Mouse (Mus musculus): ENCODE results near the gene Olfr1385. TPM values are rescaled to one million over a fixed set of nuclear protein-coding genes. Genes with fewer than 3 reads are reported as not detected.
"Not testable (repeated sequence)": the region's sequence is repeated elsewhere in the genome, so short reads cannot be mapped to it uniquely, and the experiment has no call there.

The Olfr1385 gene
- not detected in 2 replicates for polyA plus RNA-seq (2015; fragmentation: Nextera tagmentation; extraction: Ambion mirVana)

GRCm38 (mm10) chr11:49488770-49489169, at the start of gene Olfr1385:
Olfr1385 (plus strand) TSS chr11:49489070.
- not testable (repeated sequence) for H3K27me3 ChIP-seq; H3K4me1 ChIP-seq; H3K4me3 ChIP-seq; H3K9ac ChIP-seq; H3K4me2 ChIP-seq; H3K36me3 ChIP-seq (ENCODE audit: poor library complexity, severe bottlenecking); H3K27ac ChIP-seq; H3K9me3 ChIP-seq (replicated peaks); ATAC-seq
- 76% methylated on average over 1 of the region's 1 CpGs for WGBS

GRCm38 (mm10) chr11:49455043-49455442, 33.8 kb upstream of the Olfr1385 start, which contains the start of gene Olfr1387:
Olfr1387 (plus strand) TSS chr11:49455343.
- H3K36me3 ChIP-seq (ENCODE audit: poor library complexity, severe bottlenecking), result no peaks in the 10 kb centered on the region
- no peak within 1 kb of the TSS for H3K27ac ChIP-seq
- no peak within 1 kb of the TSS for H3K4me2 ChIP-seq
- WGBS, result 79% methylated on average over 1 of the region's 1 CpGs
- no peak within 1 kb of the TSS for H3K9ac ChIP-seq
- no peaks in the 10 kb centered on the region for H3K27me3 ChIP-seq
- no peak within 1 kb of the TSS for H3K4me3 ChIP-seq
- no peak for ATAC-seq
- no peaks in the 10 kb centered on the region for H3K9me3 ChIP-seq (replicated peaks)
- no peaks in the 10 kb centered on the region for H3K4me1 ChIP-seq

GRCm38 (mm10) chr11:49464746-49465145, 24.1 kb upstream of the Olfr1385 start, which contains the start of gene Olfr1386:
Olfr1386 (plus strand) TSS chr11:49465046.
- WGBS, result 84% methylated on average over 3 of the region's 3 CpGs
- not testable (repeated sequence) for H3K36me3 ChIP-seq (ENCODE audit: poor library complexity, severe bottlenecking); H3K4me1 ChIP-seq; H3K27ac ChIP-seq; H3K4me2 ChIP-seq; H3K9me3 ChIP-seq (replicated peaks); H3K27me3 ChIP-seq; H3K4me3 ChIP-seq; H3K9ac ChIP-seq; ATAC-seq

- Histone ChIP-seq H3K27me3 (no peaks in the 10 kb centered on the region), H3K9me3 (replicated peaks) (no peaks in the 10 kb centered on the region), H3K4me2 (no peak overlapping the region), H3K36me3 (ENCODE audit: poor library complexity, severe bottlenecking) (no peaks in the 10 kb centered on the region), H3K4me1 (no peaks in the 10 kb centered on the region), H3K27ac (no peak overlapping the region), H3K9ac (no peak overlapping the region), H3K4me3 (no peak overlapping the region)
- no peak for ATAC-seq
- WGBS, result 75% methylated on average over 4 of the region's 4 CpGs
Observed at GRCm38 (mm10) chr11:49485973-49486372, 2.9 kb upstream of the Olfr1385 start.

GRCm38 (mm10) chr11:49518086-49518485, 29.2 kb downstream of the Olfr1385 start:
- 79% methylated on average over 5 of the region's 5 CpGs for WGBS
- Histone ChIP-seq H3K4me1 (no peaks in the 10 kb centered on the region), H3K4me2 (no peak overlapping the region), H3K9me3 (replicated peaks) (no peaks in the 10 kb centered on the region), H3K27me3 (no peaks in the 10 kb centered on the region), H3K4me3 (no peak overlapping the region), H3K27ac (no peak overlapping the region), H3K9ac (no peak overlapping the region), H3K36me3 (ENCODE audit: poor library complexity, severe bottlenecking) (no peaks in the 10 kb centered on the region)
- ATAC-seq, result no peak

GRCm38 (mm10) chr11:49519348-49519747, 30.5 kb downstream of the Olfr1385 start, which contains the start of gene Olfr1383:
Olfr1383 (plus strand) TSS chr11:49519648.
- Histone ChIP-seq H3K9ac (no peak within 1 kb of the TSS), H3K9me3 (replicated peaks) (no peaks in the 10 kb centered on the region), H3K27me3 (no peaks in the 10 kb centered on the region), H3K36me3 (ENCODE audit: poor library complexity, severe bottlenecking) (no peaks in the 10 kb centered on the region), H3K4me2 (no peak within 1 kb of the TSS), H3K4me3 (no peak within 1 kb of the TSS), H3K4me1 (no peaks in the 10 kb centered on the region), H3K27ac (no peak within 1 kb of the TSS)
- ATAC-seq, result no peak

GRCm38 (mm10) chr11:49527947-49528346, 39.1 kb downstream of the Olfr1385 start, which contains the start of gene Olfr1382:
Olfr1382 (plus strand) TSS chr11:49528247.
- 83% methylated on average over 3 of the region's 3 CpGs for WGBS
- no peak within 1 kb of the TSS for H3K9ac ChIP-seq
- no peak within 1 kb of the TSS for H3K27ac ChIP-seq
- ATAC-seq, result no peak
- no peaks in the 10 kb centered on the region for H3K9me3 ChIP-seq (replicated peaks)
- H3K36me3 ChIP-seq (ENCODE audit: poor library complexity, severe bottlenecking), result no peaks in the 10 kb centered on the region
- H3K27me3 ChIP-seq, result no peaks in the 10 kb centered on the region
- H3K4me1 ChIP-seq, result no peaks in the 10 kb centered on the region
- no peak within 1 kb of the TSS for H3K4me3 ChIP-seq
- H3K4me2 ChIP-seq, result no peak within 1 kb of the TSS

- H3K27me3 ChIP-seq, result no peaks in the 10 kb centered on the region
- no peak overlapping the region for H3K9ac ChIP-seq
- H3K4me3 ChIP-seq, result no peak overlapping the region
- H3K27ac ChIP-seq, result no peak overlapping the region
- H3K4me1 ChIP-seq, result no peaks in the 10 kb centered on the region
- no peak for ATAC-seq
- H3K4me2 ChIP-seq, result no peak overlapping the region
- H3K36me3 ChIP-seq (ENCODE audit: poor library complexity, severe bottlenecking), result no peaks in the 10 kb centered on the region
- no peaks in the 10 kb centered on the region for H3K9me3 ChIP-seq (replicated peaks)
Observed at GRCm38 (mm10) chr11:49532761-49533160, 43.9 kb downstream of the Olfr1385 start.

GRCm38 (mm10) chr11:49536631-49537030, 47.8 kb downstream of the Olfr1385 start:
- ATAC-seq, H3K4me3 ChIP-seq: not testable (repeated sequence)
- 93% methylated on average over 2 of the region's 2 CpGs for WGBS

GRCm38 (mm10) chr11:49543149-49543548, 54.3 kb downstream of the Olfr1385 start, which contains the start of gene Olfr1381:
Olfr1381 (plus strand) TSS chr11:49543449.
- not testable (repeated sequence) for ATAC-seq; H3K27me3 ChIP-seq; H3K9me3 ChIP-seq (replicated peaks); H3K4me1 ChIP-seq; H3K36me3 ChIP-seq (ENCODE audit: poor library complexity, severe bottlenecking); H3K27ac ChIP-seq; H3K9ac ChIP-seq; H3K4me2 ChIP-seq; H3K4me3 ChIP-seq
- WGBS, result 68% methylated on average over 3 of the region's 3 CpGs

More at GRCm38 (mm10) chr11:49536631-49537030, 47.8 kb downstream of the Olfr1385 start:
- H3K27ac ChIP-seq; H3K9ac ChIP-seq; H3K36me3 ChIP-seq (ENCODE audit: poor library complexity, severe bottlenecking); H3K4me2 ChIP-seq; H3K4me1 ChIP-seq; H3K9me3 ChIP-seq (replicated peaks); H3K27me3 ChIP-seq: not testable (repeated sequence)

Other genes with a start within 250 kb of the Olfr1385 start
- 25.5 and 30.6 TPM in 2 replicates for gene Mgat1, start 244.9 kb upstream of the Olfr1385 start, polyA plus RNA-seq (2015; fragmentation: Nextera tagmentation; extraction: Ambion mirVana)
- gene Olfr1393, start 210.8 kb upstream of the Olfr1385 start, polyA plus RNA-seq (2015; fragmentation: Nextera tagmentation; extraction: Ambion mirVana), result 0.08 and 0.13 TPM in 2 replicates
- gene Olfr1392, start 203.8 kb upstream of the Olfr1385 start, polyA plus RNA-seq (2015; fragmentation: Nextera tagmentation; extraction: Ambion mirVana), result not detected in 2 replicates
- not detected in 2 replicates for gene Olfr10, start 184.3 kb upstream of the Olfr1385 start, polyA plus RNA-seq (2015; fragmentation: Nextera tagmentation; extraction: Ambion mirVana)
- not detected in 2 replicates for gene Olfr1391, start 166.3 kb upstream of the Olfr1385 start, polyA plus RNA-seq (2015; fragmentation: Nextera tagmentation; extraction: Ambion mirVana)
- not detected in 2 replicates for gene Olfr1390, start 153.9 kb upstream of the Olfr1385 start, polyA plus RNA-seq (2015; fragmentation: Nextera tagmentation; extraction: Ambion mirVana)
- not detected in 2 replicates for gene Olfr1389, start 66.0 kb upstream of the Olfr1385 start, polyA plus RNA-seq (2015; fragmentation: Nextera tagmentation; extraction: Ambion mirVana)
- gene Olfr1388, start 52.4 kb upstream of the Olfr1385 start, polyA plus RNA-seq (2015; fragmentation: Nextera tagmentation; extraction: Ambion mirVana), result 0.05 and 0.10 TPM in 2 replicates
- not detected in 2 replicates for gene Olfr1387, start 33.7 kb upstream of the Olfr1385 start, polyA plus RNA-seq (2015; fragmentation: Nextera tagmentation; extraction: Ambion mirVana)
- gene Olfr1386, start 24.0 kb upstream of the Olfr1385 start, polyA plus RNA-seq (2015; fragmentation: Nextera tagmentation; extraction: Ambion mirVana), result not detected in 2 replicates
- not detected in 2 replicates for gene Olfr1384, start 17.7 kb downstream of the Olfr1385 start, polyA plus RNA-seq (2015; fragmentation: Nextera tagmentation; extraction: Ambion mirVana)
- gene Olfr1383, start 30.6 kb downstream of the Olfr1385 start, polyA plus RNA-seq (2015; fragmentation: Nextera tagmentation; extraction: Ambion mirVana), result not detected in 2 replicates
- gene Olfr1382, start 39.2 kb downstream of the Olfr1385 start, polyA plus RNA-seq (2015; fragmentation: Nextera tagmentation; extraction: Ambion mirVana), result not detected in 2 replicates
- not detected in 2 replicates for gene Olfr1381, start 54.4 kb downstream of the Olfr1385 start, polyA plus RNA-seq (2015; fragmentation: Nextera tagmentation; extraction: Ambion mirVana)
- gene Olfr1380, start 67.8 kb downstream of the Olfr1385 start, polyA plus RNA-seq (2015; fragmentation: Nextera tagmentation; extraction: Ambion mirVana), result not detected in 2 replicates
- gene Flt4, start 120.2 kb downstream of the Olfr1385 start, polyA plus RNA-seq (2015; fragmentation: Nextera tagmentation; extraction: Ambion mirVana), result 1.5 TPM in 2 replicates
- not detected in 2 replicates for gene Scgb3a1, start 174.5 kb downstream of the Olfr1385 start, polyA plus RNA-seq (2015; fragmentation: Nextera tagmentation; extraction: Ambion mirVana)
- 71.4 and 76.3 TPM in 2 replicates for gene Cnot6, start 223.7 kb downstream of the Olfr1385 start, polyA plus RNA-seq (2015; fragmentation: Nextera tagmentation; extraction: Ambion mirVana)